Mouse (Mus musculus): ENCODE measurements around the gene Rtf1. TPM values are rescaled to one million over a fixed set of nuclear protein-coding genes. Genes with fewer than 3 reads are reported as not detected.

Gene Rtf1
- polyA plus RNA-seq, 1 experiment from 2014 or later = 35.5 TPM

DNA sequence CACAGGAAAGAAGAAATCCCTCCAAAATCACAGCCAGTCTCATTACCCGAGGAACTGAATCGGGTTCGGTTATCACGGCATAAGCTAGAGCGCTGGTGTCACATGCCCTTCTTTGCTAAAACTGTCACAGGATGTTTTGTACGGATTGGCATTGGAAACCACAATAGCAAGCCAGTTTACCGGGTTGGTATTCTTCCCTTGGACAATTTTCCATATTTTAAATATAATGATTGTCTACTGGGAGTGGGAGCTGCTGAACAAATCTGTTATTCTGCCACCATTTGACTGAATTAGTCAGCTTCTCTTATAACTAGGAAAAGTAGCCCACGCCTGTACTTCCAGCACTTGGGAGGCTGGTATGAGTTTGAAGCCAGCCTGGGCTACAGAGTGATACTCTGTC, 46.2 kb downstream of the Rtf1 start:
- no peaks in the 10 kb centered on the region for H3K4me1 ChIP-seq (ENCODE audit: insufficient read depth, low read length)
- no peak overlapping the region for H3K9ac ChIP-seq (replicated peaks; ENCODE audit: low read length)
- no peaks in the 10 kb centered on the region for H3K9me3 ChIP-seq (ENCODE audit: low read length)
- ATAC-seq (ENCODE audit: low FRiP score, low TSS enrichment) = no peak
- no peaks in the 10 kb centered on the region for H3K27me3 ChIP-seq (ENCODE audit: insufficient read depth, low read length)
- H3K36me3 ChIP-seq (ENCODE audit: insufficient read depth, low read length) = peaks cover 61% of the 10 kb centered on the region
- 96% methylated on average over 8 of the region's 8 CpGs for WGBS
- no peak overlapping the region for H3K4me3 ChIP-seq (ENCODE audit: low read length)
- no peak overlapping the region for H3K27ac ChIP-seq (ENCODE audit: low read length)
- H3K4me2 ChIP-seq (replicated peaks; ENCODE audit: low read depth, low read length) = no peak overlapping the region

DNA sequence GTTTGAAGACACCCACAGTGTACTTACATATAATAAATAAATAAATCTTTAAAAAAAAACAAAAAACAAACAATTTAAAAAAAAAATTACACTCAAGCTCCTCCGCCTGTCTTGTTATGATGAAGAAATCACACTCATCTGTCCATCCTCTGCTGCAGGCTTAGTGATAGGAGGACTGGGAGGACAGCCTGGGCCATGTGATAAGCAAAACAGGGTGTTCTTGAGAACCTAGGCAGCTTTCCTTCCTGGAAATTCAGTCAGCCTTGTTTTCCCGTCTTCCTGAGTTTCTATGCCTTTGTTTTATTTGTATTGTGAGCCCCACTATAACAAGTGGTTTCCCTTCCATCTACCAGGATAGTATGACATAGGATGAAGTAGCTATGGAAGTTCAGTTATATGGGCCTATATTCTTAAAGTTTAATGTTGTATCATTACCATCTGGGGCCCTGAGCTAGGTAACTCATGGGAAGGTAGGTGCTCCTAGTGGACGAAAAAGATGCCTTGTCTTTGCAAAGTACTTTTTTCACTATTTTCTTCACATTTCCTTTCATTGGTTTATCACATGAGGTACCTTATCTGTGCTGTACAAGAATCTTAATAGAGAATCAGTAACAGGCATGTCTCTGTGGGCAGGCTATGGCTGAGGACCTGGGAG, 53.0 kb downstream of the Rtf1 start:
- 92% methylated on average over 3 of the region's 3 CpGs for WGBS
- H3K9ac ChIP-seq (replicated peaks; ENCODE audit: low read length) = no peak overlapping the region
- no peak overlapping the region for H3K27ac ChIP-seq (ENCODE audit: low read length)
- H3K36me3 ChIP-seq (ENCODE audit: insufficient read depth, low read length) = peaks cover 72% of the 10 kb centered on the region
- no peaks in the 10 kb centered on the region for H3K9me3 ChIP-seq (ENCODE audit: low read length)
- no peak overlapping the region for H3K4me2 ChIP-seq (replicated peaks; ENCODE audit: low read depth, low read length)
- H3K4me3 ChIP-seq (ENCODE audit: low read length) = no peak overlapping the region
- no peak for ATAC-seq (ENCODE audit: low FRiP score, low TSS enrichment)
- no peaks in the 10 kb centered on the region for H3K4me1 ChIP-seq (ENCODE audit: insufficient read depth, low read length)
- no peaks in the 10 kb centered on the region for H3K27me3 ChIP-seq (ENCODE audit: insufficient read depth, low read length)

DNA sequence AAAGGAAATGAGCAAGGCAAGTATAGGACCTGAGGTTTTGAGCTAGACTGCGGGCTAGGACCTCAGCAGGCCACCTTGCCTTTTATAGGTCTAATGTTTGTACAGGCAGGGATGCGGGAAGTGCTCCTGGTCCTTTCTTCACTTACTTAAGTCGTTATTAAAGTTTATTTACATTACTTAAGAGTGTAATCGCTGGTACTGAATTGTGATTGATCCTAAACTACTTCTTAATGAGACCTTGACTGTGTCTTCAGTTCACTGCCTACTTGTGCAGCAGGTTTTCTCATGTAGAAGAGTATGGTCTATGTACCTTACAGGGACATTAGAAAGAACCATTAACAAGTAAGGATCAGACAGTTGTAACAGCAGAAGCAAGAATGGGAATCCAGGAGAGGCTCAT, 55.9 kb downstream of the Rtf1 start:
- no peak overlapping the region for H3K4me3 ChIP-seq (ENCODE audit: low read length)
- no peaks in the 10 kb centered on the region for H3K9me3 ChIP-seq (ENCODE audit: low read length)
- H3K4me2 ChIP-seq (replicated peaks; ENCODE audit: low read depth, low read length) = no peak overlapping the region
- H3K36me3 ChIP-seq (ENCODE audit: insufficient read depth, low read length) = peaks cover 70% of the 10 kb centered on the region
- WGBS = 84% methylated on average over 4 of the region's 4 CpGs
- H3K27ac ChIP-seq (ENCODE audit: low read length) = no peak overlapping the region
- ATAC-seq (ENCODE audit: low FRiP score, low TSS enrichment) = no peak
- no peak overlapping the region for H3K9ac ChIP-seq (replicated peaks; ENCODE audit: low read length)
- H3K27me3 ChIP-seq (ENCODE audit: insufficient read depth, low read length) = no peaks in the 10 kb centered on the region
- H3K4me1 ChIP-seq (ENCODE audit: insufficient read depth, low read length) = no peaks in the 10 kb centered on the region

DNA sequence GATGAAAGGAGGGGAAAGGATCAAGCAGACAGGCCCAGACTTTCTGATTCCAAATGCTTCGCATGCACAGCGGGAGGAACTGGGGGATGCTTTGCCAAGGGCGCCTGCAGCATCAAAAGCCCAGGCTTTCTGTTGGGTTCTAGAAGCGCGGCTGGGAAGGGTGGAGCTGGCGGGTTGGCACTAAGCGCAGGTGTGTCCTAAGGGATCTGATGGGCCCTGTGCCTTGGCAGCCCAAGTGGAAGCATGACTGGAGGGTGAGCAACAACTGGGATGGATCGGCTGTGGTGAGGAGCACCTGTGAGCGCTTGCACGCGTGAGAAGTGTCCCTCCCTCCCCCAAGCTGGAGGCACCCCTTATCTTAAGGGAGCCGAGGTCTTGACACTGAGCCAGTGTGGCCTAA, 62.3 kb downstream of the Rtf1 start:
- no peak overlapping the region for H3K4me2 ChIP-seq (replicated peaks; ENCODE audit: low read depth, low read length)
- H3K9me3 ChIP-seq (ENCODE audit: low read length) = no peaks in the 10 kb centered on the region
- H3K36me3 ChIP-seq (ENCODE audit: insufficient read depth, low read length) = peaks cover 25% of the 10 kb centered on the region
- H3K4me3 ChIP-seq (ENCODE audit: low read length) = no peak overlapping the region
- H3K9ac ChIP-seq (replicated peaks; ENCODE audit: low read length) = no peak overlapping the region
- 17% methylated on average over 12 of the region's 12 CpGs for WGBS
- H3K27me3 ChIP-seq (ENCODE audit: insufficient read depth, low read length) = no peaks in the 10 kb centered on the region
- no peaks in the 10 kb centered on the region; the same call in 1 of the 2 replicates for H3K4me1 ChIP-seq (ENCODE audit: insufficient read depth, low read length)
- H3K27ac ChIP-seq (ENCODE audit: low read length) = no peak overlapping the region
- no peak for ATAC-seq (ENCODE audit: low FRiP score, low TSS enrichment)

DNA sequence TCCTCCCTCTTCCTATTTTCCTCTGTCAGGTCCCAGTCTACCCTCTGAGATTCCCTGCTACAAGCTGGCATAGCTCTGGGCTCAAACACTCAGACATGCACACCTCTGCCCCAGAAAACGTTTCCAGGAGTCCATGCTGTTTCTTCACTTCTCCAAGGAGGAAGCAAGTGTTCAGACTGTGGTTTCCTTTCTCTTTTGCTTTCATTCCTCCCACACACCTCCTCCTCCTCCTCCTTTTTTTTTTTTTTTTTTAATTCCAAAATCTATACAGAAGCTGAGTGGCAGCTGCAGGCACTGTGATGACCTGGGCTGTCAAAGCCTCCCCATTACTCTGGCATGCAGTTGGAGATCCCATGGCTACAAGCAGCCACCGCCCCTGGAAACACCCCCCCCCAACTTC, 65.7 kb downstream of the Rtf1 start:
- no peak overlapping the region for H3K27ac ChIP-seq (ENCODE audit: low read length)
- H3K9me3 ChIP-seq (ENCODE audit: low read length) = no peaks in the 10 kb centered on the region
- H3K4me3 ChIP-seq (ENCODE audit: low read length) = no peak overlapping the region
- 19% methylated on average over 2 of the region's 2 CpGs for WGBS
- H3K36me3 ChIP-seq (ENCODE audit: insufficient read depth, low read length) = 0 out of 2 replicates have a peak, but pooled peaks cover 1% of the 10 kb centered on the region
- H3K9ac ChIP-seq (replicated peaks; ENCODE audit: low read length) = no peak overlapping the region
- H3K27me3 ChIP-seq (ENCODE audit: insufficient read depth, low read length) = peaks cover 27% of the 10 kb centered on the region
- no peak overlapping the region for H3K4me2 ChIP-seq (replicated peaks; ENCODE audit: low read depth, low read length)
- peaks cover 26% of the 10 kb centered on the region for H3K4me1 ChIP-seq (ENCODE audit: insufficient read depth, low read length)
- no peak for ATAC-seq (ENCODE audit: low FRiP score, low TSS enrichment)

DNA sequence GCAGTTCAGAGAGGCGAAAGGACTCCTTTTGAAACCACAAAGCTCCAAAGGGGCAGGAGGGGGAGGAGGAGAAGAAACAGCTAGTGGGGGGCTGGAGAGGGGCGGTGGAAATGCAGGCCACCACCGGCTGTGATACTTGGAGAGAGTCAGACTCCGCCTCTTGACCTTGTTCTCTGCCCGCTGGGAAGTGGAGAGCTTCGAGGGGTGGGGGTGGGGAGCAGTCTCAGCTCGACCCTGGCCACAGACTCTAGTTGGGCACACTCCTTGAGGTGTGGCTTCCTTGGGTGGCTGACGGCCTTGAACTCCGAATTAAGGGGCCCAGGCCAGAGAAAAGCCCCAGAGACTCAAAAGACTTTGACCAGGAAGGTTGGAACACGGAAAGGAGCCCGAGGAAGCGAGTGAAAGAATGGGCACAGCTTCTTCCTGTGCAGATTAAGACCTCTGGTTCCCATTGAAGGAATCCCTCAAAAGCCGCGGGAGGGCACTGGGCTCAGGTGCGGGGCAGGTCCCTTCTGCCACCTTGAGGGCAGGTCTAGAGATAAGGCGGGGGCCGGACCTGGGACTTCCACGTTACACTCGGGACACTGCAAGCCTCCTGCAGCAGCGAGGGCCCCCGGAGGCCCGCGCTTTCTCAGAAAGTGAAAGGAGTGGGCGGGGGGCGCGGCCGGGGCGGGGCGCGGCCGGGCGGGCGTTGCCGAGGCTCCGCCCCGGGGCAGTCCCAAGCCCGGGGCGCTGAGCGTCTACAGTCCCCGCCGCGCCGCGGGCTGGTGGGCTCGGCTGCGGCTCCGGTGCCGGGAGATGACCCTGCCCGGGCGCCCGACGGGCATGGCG, 66.9 kb downstream of the Rtf1 start, which contains the start of gene Itpka:
TSS of gene Itpka (plus strand) at position 757 of the 831 bp plus-strand sequence.
- WGBS = under 1% methylated on average over 43 of the region's 53 CpGs
- ATAC-seq (ENCODE audit: low FRiP score, low TSS enrichment) = peak; percentile 83
- H3K9me3 ChIP-seq (ENCODE audit: low read length) = no peaks in the 10 kb centered on the region

DNA sequence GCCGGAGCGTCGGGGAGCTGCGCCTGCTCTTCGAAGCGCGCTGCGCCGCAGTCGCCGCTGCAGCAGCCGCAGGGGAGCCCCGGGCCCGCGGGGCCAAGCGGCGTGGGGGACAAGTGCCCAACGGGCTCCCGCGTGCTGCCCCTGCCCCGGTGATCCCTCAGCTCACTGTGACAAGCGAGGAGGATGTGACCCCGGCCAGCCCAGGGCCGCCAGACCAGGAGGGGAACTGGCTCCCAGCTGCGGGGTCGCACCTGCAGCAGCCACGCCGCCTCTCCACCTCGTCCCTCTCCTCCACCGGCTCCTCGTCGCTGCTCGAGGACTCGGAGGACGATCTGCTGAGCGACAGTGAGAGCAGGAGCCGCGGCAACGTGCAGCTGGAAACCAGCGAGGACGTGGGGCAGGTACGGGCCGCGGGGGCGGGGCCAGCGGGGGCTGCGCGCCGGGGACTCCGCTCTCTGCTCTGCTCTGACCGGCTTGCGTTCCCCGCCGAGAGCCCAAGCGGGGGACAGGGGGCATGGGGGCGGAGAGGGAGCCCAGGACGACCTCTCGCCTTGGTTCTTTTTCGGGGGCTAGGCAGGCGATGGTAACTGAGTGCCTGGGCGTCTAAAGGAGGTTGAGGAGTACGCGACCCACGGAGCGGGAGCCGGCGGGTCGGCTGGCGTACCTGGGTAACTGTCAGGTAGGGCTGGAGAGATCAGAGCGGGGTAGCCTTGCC, 67.8 kb downstream of the Rtf1 start:
- Histone ChIP-seq H3K4me3 (ENCODE audit: low read length) (peak overlapping the region; percentile 67), H3K27ac (ENCODE audit: low read length) (no peak overlapping the region), H3K4me1 (ENCODE audit: insufficient read depth, low read length) (peaks cover 26% of the 10 kb centered on the region), H3K27me3 (ENCODE audit: insufficient read depth, low read length) (peaks cover 27% of the 10 kb centered on the region), H3K9me3 (ENCODE audit: low read length) (no peaks in the 10 kb centered on the region), H3K36me3 (ENCODE audit: insufficient read depth, low read length) (no peaks in the 10 kb centered on the region), H3K9ac (replicated peaks; ENCODE audit: low read length) (peak overlapping the region; percentile 78), H3K4me2 (replicated peaks; ENCODE audit: low read depth, low read length) (peak overlapping the region; percentile 99)
- peak; percentile 24 for ATAC-seq (ENCODE audit: low FRiP score, low TSS enrichment)
- WGBS = under 1% methylated on average over 66 of the region's 70 CpGs

More for the DNA sequence above, 66.9 kb downstream of the Rtf1 start, which contains the start of gene Itpka:
- Histone ChIP-seq H3K4me3 (ENCODE audit: low read length) (peak within 1 kb of the TSS; percentile 67), H3K27ac (ENCODE audit: low read length) (peak within 1 kb of the TSS; percentile 89), H3K4me2 (replicated peaks; ENCODE audit: low read depth, low read length) (peak within 1 kb of the TSS; percentile 99), H3K27me3 (ENCODE audit: insufficient read depth, low read length) (peaks cover 27% of the 10 kb centered on the region), H3K4me1 (ENCODE audit: insufficient read depth, low read length) (peaks cover 26% of the 10 kb centered on the region), H3K36me3 (ENCODE audit: insufficient read depth, low read length) (no peaks in the 10 kb centered on the region), H3K9ac (replicated peaks; ENCODE audit: low read length) (peak within 1 kb of the TSS; percentile 78)

DNA sequence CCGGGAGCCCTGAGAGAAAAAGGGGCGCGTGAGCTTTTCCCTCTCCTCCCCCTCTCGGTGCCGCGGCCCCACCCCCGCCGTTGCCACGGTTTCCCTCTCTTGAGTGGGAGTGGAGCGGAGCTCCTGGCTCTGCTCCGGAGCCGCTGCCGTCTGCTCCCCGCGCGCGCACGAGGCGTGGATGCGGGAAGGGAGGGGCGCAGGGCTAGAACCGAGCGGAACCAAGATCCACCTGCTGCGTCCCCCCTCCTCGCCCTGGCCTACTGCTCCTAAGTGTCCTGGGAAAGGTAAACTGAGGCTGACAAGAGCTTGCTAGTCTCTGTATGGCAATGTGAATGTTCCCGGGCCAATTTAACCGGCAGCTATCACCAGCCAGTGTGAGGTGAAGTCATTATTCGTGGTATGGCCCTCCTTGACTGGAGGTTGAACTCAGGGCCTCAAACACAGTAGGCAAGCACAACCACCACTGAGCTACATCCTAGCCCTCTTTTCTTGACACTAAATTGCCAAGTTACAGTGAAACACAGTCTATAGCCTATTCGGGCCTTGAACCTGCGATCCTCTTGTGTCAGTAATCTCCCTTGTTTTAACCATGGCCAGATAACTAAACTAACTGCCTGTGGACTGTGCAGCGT, 68.4 kb downstream of the Rtf1 start:
- Histone ChIP-seq H3K9me3 (ENCODE audit: low read length) (no peaks in the 10 kb centered on the region), H3K4me1 (ENCODE audit: insufficient read depth, low read length) (peaks cover 26% of the 10 kb centered on the region), H3K4me3 (ENCODE audit: low read length) (peak overlapping the region; percentile 67), H3K36me3 (ENCODE audit: insufficient read depth, low read length) (no peaks in the 10 kb centered on the region), H3K4me2 (replicated peaks; ENCODE audit: low read depth, low read length) (peak overlapping the region; percentile 99), H3K27ac (ENCODE audit: low read length) (no peak overlapping the region), H3K27me3 (ENCODE audit: insufficient read depth, low read length) (peaks cover 27% of the 10 kb centered on the region), H3K9ac (replicated peaks; ENCODE audit: low read length) (peak overlapping the region; percentile 78; the same call in 1 of the 2 replicates)
- WGBS = 9% methylated on average over 29 of the region's 31 CpGs
- no peak for ATAC-seq (ENCODE audit: low FRiP score, low TSS enrichment)

DNA sequence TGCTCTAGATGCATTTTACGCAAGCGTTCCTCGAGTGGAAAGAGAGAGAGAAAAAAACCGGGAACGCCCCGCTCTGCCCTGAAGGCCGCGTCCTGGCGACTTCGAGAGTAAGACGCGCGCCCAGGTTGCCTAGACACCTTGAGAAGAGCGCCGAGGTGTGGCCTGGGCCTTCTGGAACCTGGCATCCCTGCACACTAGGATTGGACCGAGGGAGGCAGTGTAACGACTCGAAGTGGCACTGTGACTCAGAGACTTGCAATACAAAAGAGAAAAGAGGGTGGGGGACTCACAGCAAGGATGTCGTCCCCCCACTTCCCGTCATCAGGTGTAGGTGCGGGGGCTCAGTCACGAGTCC, 68.9 kb downstream of the Rtf1 start:
- no peaks in the 10 kb centered on the region for H3K36me3 ChIP-seq (ENCODE audit: insufficient read depth, low read length)
- H3K4me1 ChIP-seq (ENCODE audit: insufficient read depth, low read length) = peaks cover 26% of the 10 kb centered on the region
- peak overlapping the region; percentile 27 for H3K4me3 ChIP-seq (ENCODE audit: low read length)
- 9% methylated on average over 22 of the region's 22 CpGs for WGBS
- H3K27me3 ChIP-seq (ENCODE audit: insufficient read depth, low read length) = peaks cover 27% of the 10 kb centered on the region
- H3K4me2 ChIP-seq (replicated peaks; ENCODE audit: low read depth, low read length) = peak overlapping the region; percentile 42
- no peak overlapping the region; the same call in 1 of the 2 replicates for H3K9ac ChIP-seq (replicated peaks; ENCODE audit: low read length)
- H3K9me3 ChIP-seq (ENCODE audit: low read length) = no peaks in the 10 kb centered on the region
- ATAC-seq (ENCODE audit: low FRiP score, low TSS enrichment) = no peak
- no peak overlapping the region for H3K27ac ChIP-seq (ENCODE audit: low read length)

Measured in kidney, embryonic 16.5 days (tissue).